Mouse (Mus musculus): ENCODE data around the gene Zgrf1. TPM values are rescaled to one million over a fixed set of nuclear protein-coding genes. Genes with fewer than 3 reads are reported as not detected.

Gene Zgrf1
- polyA plus RNA-seq, 1 experiment: 0.46 TPM

GRCm38 (mm10) chr3:127634984-127635349 is 81.7 kb downstream of the Zgrf1 start:
- H3ac ChIP-seq (ENCODE audit: control insufficient read depth, insufficient read length): no peak overlapping the region
- no peak overlapping the region for H3K4me3 ChIP-seq
- H3K79me2 ChIP-seq (ENCODE audit: control insufficient read depth, insufficient read depth): no peaks in the 10 kb centered on the region
- TF ChIP-seq MAX (IDR thresholded peaks at IDR 0.05; ENCODE audit: low read depth) (no peak), TCF12 (IDR thresholded peaks at IDR 0.05; ENCODE audit: insufficient read depth, poor library complexity, severe bottlenecking) (no peak), USF1 (IDR thresholded peaks at IDR 0.05; ENCODE audit: low read depth) (no peak), SRF (IDR thresholded peaks at IDR 0.05; ENCODE audit: control insufficient read depth, insufficient read length, low read depth) (no peak)
- no peaks in the 10 kb centered on the region for H3K36me3 ChIP-seq (ENCODE audit: control insufficient read depth, insufficient read depth)
- H3K4me2 ChIP-seq (ENCODE audit: low read depth): no peak overlapping the region
- H3K27me3 ChIP-seq (ENCODE audit: control insufficient read depth, insufficient read depth, insufficient read length): peaks cover 54% of the 10 kb centered on the region

GRCm38 (mm10) chr3:127639875-127640761 is 86.8 kb downstream of the Zgrf1 start:
- H3K79me2 ChIP-seq (ENCODE audit: control insufficient read depth, insufficient read depth): no peaks in the 10 kb centered on the region
- peaks cover 24% of the 10 kb centered on the region for H3K27me3 ChIP-seq (ENCODE audit: control insufficient read depth, insufficient read depth, insufficient read length)
- H3ac ChIP-seq (ENCODE audit: control insufficient read depth, insufficient read length): no peak overlapping the region
- H3K4me3 ChIP-seq: no peak overlapping the region
- no peak overlapping the region for H3K4me2 ChIP-seq (ENCODE audit: low read depth)
- no peaks in the 10 kb centered on the region for H3K36me3 ChIP-seq (ENCODE audit: control insufficient read depth, insufficient read depth)
- TF ChIP-seq REST (IDR thresholded peaks at IDR 0.05; ENCODE audit: insufficient read depth, insufficient read length) (no peak), CEBPB (IDR thresholded peaks at IDR 0.05; ENCODE audit: insufficient read depth, poor library complexity, severe bottlenecking) (no peak), POLR2A (IDR thresholded peaks at IDR 0.05; ENCODE audit: insufficient read length, low read depth) (no peak), TCF3 (IDR thresholded peaks at IDR 0.05; ENCODE audit: insufficient read length, low read depth) (no peak), MYOG (IDR thresholded peaks at IDR 0.05; ENCODE audit: control insufficient read depth in 1 of 3, insufficient read depth in 1 of 3, insufficient read length in 2 of 3, low read depth in 2 of 3) (no peak), MAX (IDR thresholded peaks at IDR 0.05; ENCODE audit: low read depth) (no peak), TCF12 (IDR thresholded peaks at IDR 0.05; ENCODE audit: insufficient read depth, poor library complexity, severe bottlenecking) (no peak)

DNA sequence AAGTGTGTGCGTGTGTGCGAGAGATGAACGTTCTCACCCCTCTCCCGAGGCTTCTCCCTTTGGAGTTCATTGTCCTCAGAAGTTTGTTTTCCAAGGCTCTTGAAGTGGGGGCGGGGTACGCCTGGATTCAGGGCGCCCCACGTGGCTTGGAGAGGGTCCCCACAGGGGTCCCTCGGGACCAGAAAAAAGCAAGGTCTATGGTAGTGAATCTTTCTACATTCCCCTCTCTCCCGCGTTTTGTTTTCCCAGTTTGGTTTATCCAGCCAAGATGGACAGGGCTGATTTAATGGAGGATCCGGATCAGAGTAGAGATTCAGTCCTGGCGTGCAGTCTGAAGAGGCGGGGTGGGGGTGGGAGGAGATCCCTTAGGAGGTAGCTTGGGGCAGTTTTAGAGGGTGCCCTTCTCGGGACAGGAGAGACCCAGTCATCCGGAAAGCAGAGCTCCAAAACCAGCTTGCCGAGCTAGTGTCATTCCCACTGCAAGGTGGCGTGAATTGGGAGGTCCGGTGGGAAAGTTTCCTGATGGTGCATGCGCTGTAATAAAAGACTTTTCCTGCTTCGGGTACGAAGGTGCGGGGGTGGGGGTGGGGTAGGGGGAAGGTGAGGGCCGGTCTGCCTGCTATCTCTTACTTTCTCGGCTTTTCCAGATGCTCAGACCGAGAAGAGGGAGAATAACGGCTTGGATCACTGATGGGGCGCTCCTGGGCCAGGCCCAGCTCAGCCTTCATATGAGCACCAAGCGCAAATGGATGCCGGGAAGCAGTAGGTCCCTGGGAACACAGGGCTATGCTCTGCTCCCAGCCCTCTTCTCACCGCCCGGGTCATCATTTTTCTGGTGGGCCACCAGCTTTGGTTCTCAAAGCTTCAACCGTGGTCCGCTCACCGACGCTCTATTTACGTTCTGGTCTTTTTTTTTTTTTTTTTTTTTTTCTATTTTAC is 87.7 kb downstream of the Zgrf1 start:
- TF ChIP-seq CEBPB (IDR thresholded peaks at IDR 0.05; ENCODE audit: insufficient read depth, poor library complexity, severe bottlenecking) (no peak), MAX (IDR thresholded peaks at IDR 0.05; ENCODE audit: low read depth) (no peak), POLR2A (IDR thresholded peaks at IDR 0.05; ENCODE audit: insufficient read length, low read depth) (no peak), TCF3 (IDR thresholded peaks at IDR 0.05; ENCODE audit: insufficient read length, low read depth) (no peak), E2F4 (IDR thresholded peaks at IDR 0.05; ENCODE audit: insufficient read depth) (no peak), MYOD1 (IDR thresholded peaks at IDR 0.05; ENCODE audit: control insufficient read depth in 1 of 3, insufficient read length in 2 of 3, low read depth in 2 of 3) (no peak), MYOG (IDR thresholded peaks at IDR 0.05; ENCODE audit: control insufficient read depth in 1 of 3, insufficient read depth in 1 of 3, insufficient read length in 2 of 3, low read depth in 2 of 3) (no peak)
- Histone ChIP-seq H3K27me3 (ENCODE audit: control insufficient read depth, insufficient read depth, insufficient read length) (peaks cover 33% of the 10 kb centered on the region), H3K36me3 (ENCODE audit: control insufficient read depth, insufficient read depth) (no peaks in the 10 kb centered on the region), H3K4me3 (no peak overlapping the region), H3ac (ENCODE audit: control insufficient read depth, insufficient read length) (no peak overlapping the region), H3K79me2 (ENCODE audit: control insufficient read depth, insufficient read depth) (no peaks in the 10 kb centered on the region), H3K4me2 (ENCODE audit: low read depth) (no peak overlapping the region)

DNA sequence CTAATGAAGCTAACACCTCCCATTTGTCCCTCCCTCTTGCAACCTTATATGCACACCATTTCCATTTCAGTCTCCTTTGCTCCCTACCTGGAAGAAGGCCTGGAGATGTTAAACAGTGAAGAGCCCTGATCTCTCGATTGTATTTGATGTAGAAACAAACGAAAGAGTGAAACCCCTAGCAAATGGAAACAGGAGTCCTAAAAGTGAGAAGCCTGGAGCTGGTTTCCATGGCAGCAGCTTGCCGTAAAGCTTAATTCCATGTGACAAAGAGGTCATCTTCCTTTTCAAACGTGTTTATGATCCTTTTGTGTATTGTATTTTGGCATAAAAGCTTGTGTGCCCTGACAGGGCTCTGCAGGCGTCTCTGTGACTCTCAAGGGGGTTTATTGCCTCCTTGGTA is 88.9 kb downstream of the Zgrf1 start:
- Histone ChIP-seq H3K27me3 (ENCODE audit: control insufficient read depth, insufficient read depth, insufficient read length) (peaks cover 34% of the 10 kb centered on the region), H3K4me3 (no peak overlapping the region), H3K4me2 (ENCODE audit: low read depth) (no peak overlapping the region), H3K79me2 (ENCODE audit: control insufficient read depth, insufficient read depth) (no peaks in the 10 kb centered on the region), H3ac (ENCODE audit: control insufficient read depth, insufficient read length) (no peak overlapping the region), H3K36me3 (ENCODE audit: control insufficient read depth, insufficient read depth) (no peaks in the 10 kb centered on the region)
- TF ChIP-seq REST (IDR thresholded peaks at IDR 0.05; ENCODE audit: insufficient read depth, insufficient read length) (no peak), SRF (IDR thresholded peaks at IDR 0.05; ENCODE audit: control insufficient read depth, insufficient read length, low read depth) (no peak), MYOD1 (IDR thresholded peaks at IDR 0.05; ENCODE audit: control insufficient read depth in 1 of 3, insufficient read length in 2 of 3, low read depth in 2 of 3) (no peak), CEBPB (IDR thresholded peaks at IDR 0.05; ENCODE audit: insufficient read depth, poor library complexity, severe bottlenecking) (no peak), TCF3 (IDR thresholded peaks at IDR 0.05; ENCODE audit: insufficient read length, low read depth) (no peak), POLR2AphosphoS2 (IDR thresholded peaks at IDR 0.05; ENCODE audit: insufficient read length, low read depth) (no peak), MYOG (IDR thresholded peaks at IDR 0.05; ENCODE audit: control insufficient read depth in 1 of 3, insufficient read depth in 1 of 3, insufficient read length in 2 of 3, low read depth in 2 of 3) (no peak), POLR2A (IDR thresholded peaks at IDR 0.05; ENCODE audit: insufficient read length, low read depth) (no peak)

All from myocyte (in vitro differentiated cells).